Mouse (Mus musculus) MEL (cell line): ENCODE data around the gene Chka. TPM values are rescaled to one million over a fixed set of nuclear protein-coding genes. Genes with fewer than 3 reads are reported as not detected.

ENCODE experiments used
- DNase-seq: peaks from one replicate; pipeline ENCODE4 v3.0.0; 2011; ENCODE audit warnings: low read depth, low spot score
- H3K27ac ChIP-seq: 2 replicates; pipeline ENCODE4 v1.5.1; 2012; ENCODE audit warnings: low read depth, mild to moderate bottlenecking, control low read depth, low read length, moderate library complexity; ENCODE audit not compliant: control insufficient read depth
- H3K27me3 ChIP-seq, 2 experiments: fragments of 150-350 bp in 1 of 2; sonication (generic) in 1 of 2; 2 replicates each; pipeline ENCODE4 v1.6.1; 2012; ENCODE audit warnings: low read length in 2 of 2, mild to moderate bottlenecking in 2 of 2, improper control_type of control experiment in 1 of 2, moderate library complexity in 1 of 2; ENCODE audit not compliant: insufficient read depth in 2 of 2, control insufficient read depth in 1 of 2
- H3K36me3 ChIP-seq, 2 experiments: 2 replicates each; pipeline ENCODE4 v1.6.1; 2012 to 2014; ENCODE audit warnings: low read length in 2 of 2, improper control_type of control experiment in 1 of 2, inconsistent platforms in 1 of 2, mild to moderate bottlenecking in 1 of 2; ENCODE audit not compliant: insufficient read depth in 2 of 2, control insufficient read depth in 1 of 2
- H3K4me1 ChIP-seq, 2 experiments: fragments of 150-350 bp in 1 of 2; sonication (generic) in 1 of 2; 2 replicates each; pipeline ENCODE4 v1.6.1; 2012; ENCODE audit warnings: low read length in 2 of 2, improper control_type of control experiment in 1 of 2, mild to moderate bottlenecking in 1 of 2; ENCODE audit not compliant: insufficient read depth in 2 of 2, control insufficient read depth in 1 of 2
- H3K4me3 ChIP-seq, 2 experiments: fragments of 150-350 bp in 1 of 2; sonication (generic) in 1 of 2; 2 replicates each; pipeline ENCODE4 v1.5.1; 2012; ENCODE audit warnings: low read depth in 2 of 2, low read length in 2 of 2, mild to moderate bottlenecking in 2 of 2, moderate library complexity in 2 of 2, control low read depth in 1 of 2, improper control_type of control experiment in 1 of 2; ENCODE audit not compliant: control insufficient read depth in 1 of 2, insufficient read depth in 1 of 2
- H3K79me2 ChIP-seq: 2 replicates; pipeline ENCODE4 v1.6.1; 2012; ENCODE audit warnings: mild to moderate bottlenecking, low read length, moderate library complexity; ENCODE audit not compliant: control insufficient read depth, poor library complexity, insufficient read depth
- H3K9ac ChIP-seq: 2 replicates; pipeline ENCODE4 v1.6.1; 2012; ENCODE audit warnings: low read depth, mild to moderate bottlenecking, control low read depth, low read length, moderate library complexity; ENCODE audit not compliant: control insufficient read depth, poor library complexity, severe bottlenecking
- H3K9me3 ChIP-seq: fragments of 150-350 bp; sonication (generic); replicated peaks from 2 replicates; pipeline ENCODE4 v1.6.1; 2012; ENCODE audit warnings: mild to moderate bottlenecking, low read length, improper control_type of control experiment, moderate library complexity; ENCODE audit not compliant: insufficient read depth
- BHLHE40 ChIP-seq: IDR thresholded peaks from 2 replicates; pipeline ENCODE4 v1.6.1; 2012; ENCODE audit warnings: low read depth, mild to moderate bottlenecking, inconsistent platforms, low read length, improper control_type of control experiment, borderline replicate concordance
- CHD1 ChIP-seq: IDR thresholded peaks from 2 replicates; pipeline ENCODE4 v1.6.1; 2012; ENCODE audit warnings: low read depth, mild to moderate bottlenecking, inconsistent platforms, low read length, improper control_type of control experiment
- EP300 ChIP-seq, 2 experiments: IDR thresholded peaks; 2 replicates each; pipeline ENCODE4 v1.6.1; 2011; ENCODE audit warnings: improper control_type of control experiment in 2 of 2, low read length in 2 of 2, low read depth in 1 of 2, mild to moderate bottlenecking in 1 of 2
- GABPA ChIP-seq: IDR thresholded peaks from 2 replicates; pipeline ENCODE4 v1.6.1; 2012; ENCODE audit warnings: low read depth, mild to moderate bottlenecking, inconsistent platforms, low read length, improper control_type of control experiment, moderate library complexity
- JUND ChIP-seq: IDR thresholded peaks from 2 replicates; pipeline ENCODE4 v1.6.1; 2011; ENCODE audit warnings: low read depth, mild to moderate bottlenecking, improper control_type of control experiment, low read length
- KAT2A ChIP-seq: conservative IDR thresholded peaks from 2 replicates; pipeline ENCODE4 v1.6.1; 2012; ENCODE audit warnings: low read depth, low read length, improper control_type of control experiment, inconsistent platforms
- MAFK ChIP-seq: IDR thresholded peaks from 2 replicates; pipeline ENCODE4 v1.6.1; 2011; ENCODE audit warnings: low read depth, mild to moderate bottlenecking, low read length, improper control_type of control experiment, borderline replicate concordance
- MAX ChIP-seq: IDR thresholded peaks from 2 replicates; pipeline ENCODE4 v1.6.1; 2011; ENCODE audit warnings: low read length, improper control_type of control experiment
- MEF2A ChIP-seq: IDR thresholded peaks from 2 replicates; pipeline ENCODE4 v1.6.1; 2014; ENCODE audit warnings: low read depth, mild to moderate bottlenecking, inconsistent platforms, low read length, improper control_type of control experiment; ENCODE audit not compliant: poor library complexity, insufficient replicate concordance, severe bottlenecking; ENCODE audit errors: extremely low read depth
- MXI1 ChIP-seq: IDR thresholded peaks from 2 replicates; pipeline ENCODE4 v1.6.1; 2011; ENCODE audit warnings: mild to moderate bottlenecking, low read depth, low read length, improper control_type of control experiment
- MYB ChIP-seq: IDR thresholded peaks from 2 replicates; pipeline ENCODE4 v1.6.1; 2011; ENCODE audit warnings: mild to moderate bottlenecking, low read depth, low read length, improper control_type of control experiment
- MYC ChIP-seq: IDR thresholded peaks from 2 replicates; pipeline ENCODE4 v1.6.1; 2011; ENCODE audit warnings: low read depth, mild to moderate bottlenecking, low read length, improper control_type of control experiment, moderate library complexity
- SIN3A ChIP-seq: IDR thresholded peaks from 2 replicates; pipeline ENCODE4 v1.6.1; 2012; ENCODE audit warnings: low read length, improper control_type of control experiment, inconsistent platforms
- SMC3 ChIP-seq: IDR thresholded peaks from 2 replicates; pipeline ENCODE4 v1.6.1; 2011; ENCODE audit warnings: low read depth, low read length, improper control_type of control experiment
- TAL1 ChIP-seq: IDR thresholded peaks from 2 replicates; pipeline ENCODE4 v1.6.1; 2012; ENCODE audit warnings: mild to moderate bottlenecking, inconsistent platforms, low read length, moderate library complexity, mixed read lengths
- TBP ChIP-seq: IDR thresholded peaks from 2 replicates; pipeline ENCODE4 v1.8.0; 2011; ENCODE audit warnings: low read depth, low read length, improper control_type of control experiment
- USF1 ChIP-seq: IDR thresholded peaks from 2 replicates; pipeline ENCODE4 v1.6.1; 2014; ENCODE audit warnings: low read depth, mild to moderate bottlenecking, inconsistent platforms, low read length, improper control_type of control experiment, moderate library complexity
- ZC3H11A ChIP-seq: IDR thresholded peaks from 2 replicates; pipeline ENCODE4 v1.6.1; 2012; ENCODE audit warnings: low read depth, mild to moderate bottlenecking, inconsistent platforms, low read length, improper control_type of control experiment
- polyA plus RNA-seq, 2 experiments: library from polyadenylated mRNA; stranded (reverse) in 1 of 2; unstranded in 1 of 2; fragments of >175 nt in 1 of 2; fragments of >200 nt in 1 of 2; gene quantifications; 2 replicates each; pipeline versions ENCODE4 v1.2.1 to v1.2.4; 2012; ENCODE audit warnings: low replicate concordance in 2 of 2, low read depth in 1 of 2; ENCODE audit not compliant: insufficient read length in 2 of 2, insufficient read depth in 1 of 2, missing spikeins in 1 of 2
- total RNA-seq: library from RNA; depleted of rRNA; stranded (reverse); fragments of 300-350 nt; gene quantifications from 2 replicates; pipeline ENCODE4 v1.2.3, GENCODE M21; 2012

The Chka gene
- total and polyA plus RNA-seq, 3 experiments: 12.5 to 21.0 TPM; not detected in 1

DNA sequence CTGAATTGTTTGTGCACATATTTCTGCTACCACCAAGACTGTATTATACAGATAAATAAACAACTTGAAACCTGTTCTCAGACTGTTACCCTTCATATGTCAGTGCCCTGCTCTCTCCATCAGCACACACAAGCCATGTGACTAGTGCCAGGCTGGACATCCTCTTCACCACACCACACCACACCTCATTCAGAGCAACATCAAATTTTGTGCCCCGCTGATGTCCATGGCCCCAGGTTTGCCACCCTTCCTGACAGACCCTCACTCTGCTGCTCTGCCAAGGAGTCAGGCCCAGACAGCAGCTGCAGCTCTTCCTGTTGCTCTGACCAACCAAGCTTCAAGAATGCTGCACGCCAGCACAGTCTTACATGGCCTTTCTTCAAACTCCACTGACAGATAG, 42.7 kb downstream of the Chka start:
- no peaks in the 10 kb centered on the region for H3K9me3 ChIP-seq
- H3K27me3 ChIP-seq: no peaks in the 10 kb centered on the region
- H3K36me3 ChIP-seq: no peaks in the 10 kb centered on the region; a peak in 2 of 4 replicates
- H3K27ac ChIP-seq: no peak overlapping the region
- TF ChIP-seq JUND (no peak), EP300 (IDR thresholded peaks at IDR 0.05; ENCODE audit: low read depth in 1 of 2, low read length in 2 of 2) (no peak), MXI1 (no peak), BHLHE40 (no peak)
- no peaks in the 10 kb centered on the region for H3K4me1 ChIP-seq
- H3K4me3 ChIP-seq: no peak overlapping the region
- no peaks in the 10 kb centered on the region for H3K79me2 ChIP-seq
- H3K9ac ChIP-seq: no peak overlapping the region
- no peak for DNase-seq

GRCm38 (mm10) chr19:3895171-3895631, 43.6 kb downstream of the Chka start:
- DNase-seq: no peak
- Histone ChIP-seq H3K9me3 (no peaks in the 10 kb centered on the region), H3K9ac (no peak overlapping the region), H3K4me3 (no peak overlapping the region), H3K27me3 (no peaks in the 10 kb centered on the region), H3K4me1 (no peaks in the 10 kb centered on the region), H3K27ac (no peak overlapping the region), H3K79me2 (no peaks in the 10 kb centered on the region), H3K36me3 (no peaks in the 10 kb centered on the region; a peak in 2 of 4 replicates)
- TF ChIP-seq MAFK (no peak), EP300 (IDR thresholded peaks at IDR 0.05; ENCODE audit: low read depth in 1 of 2, low read length in 2 of 2) (no peak), JUND (no peak), CHD1 (no peak), MAX (no peak), TAL1 (no peak), GABPA (no peak), SIN3A (no peak), MEF2A (no peak), MYB (no peak), MYC (no peak), ZC3H11A (no peak), KAT2A (no peak), SMC3 (no peak), USF1 (no peak), TBP (no peak), BHLHE40 (no peak)
